Mouse (Mus musculus) midbrain, embryonic 11.5 days (tissue): ENCODE measurements at regions not wholly inside any gene's neighbourhood (a gene's known extent, or its start where the extent isn't known, plus 50 kb on each side); places are given as distances from the start of the nearest gene placed in this dataset.

Source experiments
- ATAC-seq: fragments of 200-750 bp; cut with Nextera tagmentation; 2 replicates; pipeline ENCODE4 v1.8.0; 2017; ENCODE audit warnings: moderate TSS enrichment, moderate library complexity; ENCODE audit not compliant: low FRiP score
- DNase-seq: peaks from one replicate; pipeline ENCODE4 v3.0.0; 2015; ENCODE audit warnings: low spot score; ENCODE audit errors: missing footprints
- H3K27ac ChIP-seq: fragments of 300-500 bp; sonication (generic); 2 replicates; pipeline ENCODE4 v1.5.1; 2014; ENCODE audit warnings: low read depth, low read length
- H3K27me3 ChIP-seq: fragments of 300-500 bp; sonication (generic); 2 replicates; pipeline ENCODE4 v1.6.1; 2014; ENCODE audit warnings: mild to moderate bottlenecking, low read length, moderate library complexity, mixed read lengths; ENCODE audit not compliant: control insufficient read depth, insufficient read depth
- H3K36me3 ChIP-seq: fragments of 300-500 bp; sonication (generic); 2 replicates; pipeline ENCODE4 v1.6.1; 2014; ENCODE audit warnings: mild to moderate bottlenecking, low read length, moderate library complexity, mixed read lengths; ENCODE audit not compliant: control insufficient read depth, insufficient read depth
- H3K4me1 ChIP-seq: fragments of 300-500 bp; sonication (generic); 2 replicates; pipeline ENCODE4 v1.6.1; 2014; ENCODE audit warnings: low read length; ENCODE audit not compliant: control insufficient read depth, insufficient read depth
- H3K4me2 ChIP-seq: fragments of 300-500 bp; sonication (generic); 2 replicates; pipeline ENCODE4 v1.6.1; 2014; ENCODE audit warnings: mild to moderate bottlenecking, moderate library complexity
- H3K4me3 ChIP-seq: fragments of 300-500 bp; sonication (generic); 2 replicates; pipeline ENCODE4 v1.5.1; 2014; ENCODE audit warnings: low read depth, low read length
- H3K9ac ChIP-seq: fragments of 300-500 bp; sonication (generic); 2 replicates; pipeline ENCODE4 v1.6.1; 2014; ENCODE audit warnings: low read length
- H3K9me3 ChIP-seq: fragments of 300-500 bp; sonication (generic); 2 replicates; pipeline ENCODE4 v1.6.1; 2016; ENCODE audit warnings: low read length; ENCODE audit not compliant: control insufficient read depth
- WGBS: fragments of 180-500 bp; shearing (Covaris S2); extraction: QIAGEN DNeasy Blood & Tissue Kit; methylation state at CpG from one replicate; pipeline ENCODE4 v1.1.7; 2014; 5-methylcytosine and 5-hydroxymethylcytosine counted together

- Histone ChIP-seq H3K4me1 (no peaks in the 10 kb centered on the region), H3K9ac (no peak overlapping the region), H3K27me3 (no peaks in the 10 kb centered on the region), H3K27ac (no peak overlapping the region), H3K36me3 (no peaks in the 10 kb centered on the region), H3K4me3 (no peak overlapping the region), H3K4me2 (no peak overlapping the region), H3K9me3 (no peaks in the 10 kb centered on the region)
- ATAC-seq (no peak), DNase-seq (no peak)
- 75% methylated on average over 1 of the region's 1 CpGs for WGBS
Observed at GRCm38 (mm10) chr3:42449575-42449974, 707.2 kb downstream of the D3Ertd751e start.

DNA sequence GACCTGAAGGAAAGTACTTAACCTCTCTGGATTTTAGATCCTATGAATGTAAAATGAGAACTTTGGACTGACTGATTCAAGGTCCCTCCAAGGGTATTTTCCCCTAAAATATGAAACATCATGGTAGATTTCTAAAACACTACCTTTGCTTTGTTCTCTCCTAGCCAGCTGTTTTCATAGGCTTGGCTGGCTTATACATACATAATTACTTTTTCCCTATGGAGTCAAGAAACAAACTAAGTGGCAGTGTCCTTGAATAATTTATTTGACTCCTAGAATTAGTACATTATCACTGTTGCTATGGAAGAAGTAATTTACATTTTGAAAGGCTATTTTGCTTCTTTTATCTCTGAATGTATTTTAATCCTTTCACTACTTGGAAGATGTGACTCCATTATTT, 721.9 kb downstream of the D3Ertd751e start:
- no peaks in the 10 kb centered on the region for H3K4me1 ChIP-seq
- no peak overlapping the region for H3K4me2 ChIP-seq
- no peaks in the 10 kb centered on the region for H3K36me3 ChIP-seq
- H3K9ac ChIP-seq = no peak overlapping the region
- ATAC-seq (peak; percentile 48; the same call in 1 of the 2 replicates), DNase-seq (no peak)
- no peaks in the 10 kb centered on the region for H3K27me3 ChIP-seq
- no peak overlapping the region for H3K4me3 ChIP-seq
- no peaks in the 10 kb centered on the region for H3K9me3 ChIP-seq
- H3K27ac ChIP-seq = no peak overlapping the region

GRCm38 (mm10) chr3:42467125-42467524, 724.7 kb downstream of the D3Ertd751e start:
- ATAC-seq (no peak), DNase-seq (no peak)
- Histone ChIP-seq H3K27ac (no peak overlapping the region), H3K9me3 (no peaks in the 10 kb centered on the region), H3K27me3 (no peaks in the 10 kb centered on the region), H3K4me3 (no peak overlapping the region), H3K36me3 (no peaks in the 10 kb centered on the region), H3K4me2 (no peak overlapping the region), H3K4me1 (no peaks in the 10 kb centered on the region), H3K9ac (no peak overlapping the region)
- 89% methylated on average over 6 of the region's 6 CpGs for WGBS

DNA sequence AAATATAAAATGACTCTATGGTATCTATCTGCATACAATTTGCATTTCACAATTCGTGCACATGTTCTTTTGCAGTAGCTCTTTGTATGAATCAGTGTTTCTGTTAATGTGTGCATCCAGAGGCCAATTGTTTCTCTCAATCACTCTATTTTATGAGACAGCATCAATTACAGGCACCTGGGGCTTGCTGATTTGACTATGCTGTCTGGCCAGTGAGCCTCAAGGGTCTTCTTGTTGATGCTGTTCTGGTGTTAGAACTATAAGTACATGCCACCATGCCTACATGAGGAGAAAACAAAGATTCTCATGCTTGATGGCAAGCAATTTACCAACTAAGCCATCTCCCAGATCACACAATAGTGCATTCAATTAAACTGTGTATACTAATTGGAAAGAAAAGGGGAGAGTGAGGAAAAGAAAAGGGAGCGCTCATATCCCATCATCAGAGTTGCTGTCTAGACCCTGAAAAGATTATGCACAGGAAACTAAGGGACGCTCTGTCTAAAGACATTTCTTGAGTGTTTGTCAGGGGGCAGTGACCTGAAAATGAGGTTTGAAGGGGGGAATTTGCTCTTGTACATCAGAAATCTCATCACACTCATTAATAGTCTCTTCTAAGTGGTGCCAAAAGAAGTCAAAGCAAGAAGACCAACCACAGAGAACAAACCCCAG, 772.6 kb downstream of the D3Ertd751e start:
- H3K4me1 ChIP-seq = no peaks in the 10 kb centered on the region
- H3K9ac ChIP-seq = no peak overlapping the region
- ATAC-seq = no peak
- H3K4me2 ChIP-seq = no peak overlapping the region
- no peak overlapping the region for H3K4me3 ChIP-seq
- WGBS = 79% methylated on average over 3 of the region's 3 CpGs
- H3K27ac ChIP-seq = no peak overlapping the region
- no peak for DNase-seq
- no peaks in the 10 kb centered on the region for H3K27me3 ChIP-seq
- H3K9me3 ChIP-seq = no peaks in the 10 kb centered on the region
- H3K36me3 ChIP-seq = no peaks in the 10 kb centered on the region

- no peaks in the 10 kb centered on the region for H3K27me3 ChIP-seq
- H3K4me1 ChIP-seq = no peaks in the 10 kb centered on the region
- H3K4me2 ChIP-seq = no peak overlapping the region
- no peak for DNase-seq
- H3K9ac ChIP-seq = no peak overlapping the region
- 80% methylated on average over 2 of the region's 2 CpGs for WGBS
- no peaks in the 10 kb centered on the region for H3K9me3 ChIP-seq
- ATAC-seq = no peak
- H3K27ac ChIP-seq = no peak overlapping the region
- H3K36me3 ChIP-seq = no peaks in the 10 kb centered on the region
- H3K4me3 ChIP-seq = no peak overlapping the region
Observed at GRCm38 (mm10) chr3:42516286-42516685, 773.9 kb downstream of the D3Ertd751e start.

- H3K36me3 ChIP-seq = no peaks in the 10 kb centered on the region
- H3K4me1 ChIP-seq = no peaks in the 10 kb centered on the region
- no peak overlapping the region for H3K4me2 ChIP-seq
- H3K9ac ChIP-seq = no peak overlapping the region
- no peak overlapping the region for H3K27ac ChIP-seq
- 91% methylated on average over 4 of the region's 4 CpGs for WGBS
- no peak for DNase-seq
- no peak for ATAC-seq
- no peaks in the 10 kb centered on the region for H3K9me3 ChIP-seq
- no peaks in the 10 kb centered on the region for H3K27me3 ChIP-seq
- no peak overlapping the region for H3K4me3 ChIP-seq
Observed at GRCm38 (mm10) chr3:42531397-42531796, 789.0 kb downstream of the D3Ertd751e start.

- H3K4me2 ChIP-seq = no peak overlapping the region
- H3K27ac ChIP-seq = no peak overlapping the region
- no peak for ATAC-seq
- DNase-seq = no peak
- H3K27me3 ChIP-seq = no peaks in the 10 kb centered on the region
- WGBS = 85% methylated on average over 1 of the region's 1 CpGs
- no peaks in the 10 kb centered on the region for H3K36me3 ChIP-seq
- H3K9me3 ChIP-seq = no peaks in the 10 kb centered on the region
- H3K9ac ChIP-seq = no peak overlapping the region
- no peak overlapping the region for H3K4me3 ChIP-seq
- H3K4me1 ChIP-seq = no peaks in the 10 kb centered on the region
Observed at GRCm38 (mm10) chr3:42566731-42567130, 824.3 kb downstream of the D3Ertd751e start.

- WGBS = 84% methylated on average over 3 of the region's 3 CpGs
- Histone ChIP-seq H3K27ac (no peak overlapping the region), H3K9ac (no peak overlapping the region), H3K27me3 (no peaks in the 10 kb centered on the region), H3K4me2 (no peak overlapping the region), H3K4me1 (no peaks in the 10 kb centered on the region), H3K36me3 (no peaks in the 10 kb centered on the region), H3K9me3 (no peaks in the 10 kb centered on the region), H3K4me3 (no peak overlapping the region)
- DNase-seq (no peak), ATAC-seq (no peak)
Observed at GRCm38 (mm10) chr3:42570364-42571024, 828.1 kb downstream of the D3Ertd751e start.

GRCm38 (mm10) chr3:42571877-42572459, 829.6 kb downstream of the D3Ertd751e start:
- Histone ChIP-seq H3K4me2 (no peak overlapping the region), H3K9ac (no peak overlapping the region), H3K36me3 (no peaks in the 10 kb centered on the region), H3K4me1 (no peaks in the 10 kb centered on the region), H3K9me3 (no peaks in the 10 kb centered on the region), H3K27ac (no peak overlapping the region), H3K27me3 (no peaks in the 10 kb centered on the region), H3K4me3 (no peak overlapping the region)
- no peak for ATAC-seq
- 24% methylated on average over 3 of the region's 3 CpGs for WGBS
- no peak for DNase-seq
